Mouse (Mus musculus) stomach, postnatal 0 days (tissue): ENCODE measurements around the gene Gm17949.

Source experiments
- CTCF ChIP-seq: IDR thresholded peaks from 2 replicates; pipeline ENCODE4 v1.5.1; 2016; ENCODE audit warnings: antibody characterized with exemption, low read depth, mild to moderate bottlenecking, moderate library complexity
- EP300 ChIP-seq: optimal IDR thresholded peaks from 2 replicates; pipeline ENCODE3; 2016; ENCODE audit warnings: antibody characterized with exemption

DNA sequence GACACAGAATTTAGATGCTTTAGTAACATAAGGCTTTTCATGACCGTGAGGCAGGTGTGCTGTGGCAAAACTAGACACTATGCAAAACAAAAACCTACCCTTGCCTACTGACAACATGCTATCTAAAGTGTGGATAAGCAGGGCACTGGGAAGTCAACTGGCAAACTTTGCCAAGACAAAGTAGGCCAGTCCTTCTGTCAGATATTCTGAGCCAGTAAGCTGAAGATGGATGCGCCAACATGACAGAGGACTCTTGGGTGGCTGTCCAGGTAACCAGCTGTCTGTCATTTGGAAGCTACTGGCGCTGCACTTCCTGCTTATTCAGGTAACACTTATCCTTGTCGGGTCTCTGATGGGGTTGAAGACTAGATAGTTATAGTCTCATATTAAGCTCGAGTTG is 41.2 kb upstream of the Gm17949 start:
- TF ChIP-seq CTCF (no peak), EP300 (no peak)
